Mouse (Mus musculus) ES-E14 (cell line): ENCODE measurements around the gene Psg22. TPM values are rescaled to one million over a fixed set of nuclear protein-coding genes. Genes with fewer than 3 reads are reported as not detected.
"Not testable (repeated sequence)": the region's sequence is repeated elsewhere in the genome, so short reads cannot be mapped to it uniquely, and the experiment has no call there.

ENCODE experiments used
- DNase-seq: peaks from one replicate; pipeline ENCODE4 v3.0.0-alpha.2; 2013; ENCODE audit warnings: low read depth, low spot score
- H3K27ac ChIP-seq: 2 replicates; pipeline ENCODE4 v1.5.1; 2012; ENCODE audit warnings: low read depth, mild to moderate bottlenecking, low read length, moderate library complexity, mixed read lengths; ENCODE audit not compliant: poor library complexity, insufficient read depth, severe bottlenecking
- H3K36me3 ChIP-seq: 2 replicates; pipeline ENCODE4 v1.6.1; 2012; ENCODE audit warnings: mild to moderate bottlenecking, low read length, moderate library complexity, mixed read lengths; ENCODE audit not compliant: control insufficient read depth, poor library complexity, insufficient read depth, severe bottlenecking
- H3K4me1 ChIP-seq, 2 experiments: fragments of 150-350 bp in 1 of 2; sonication (generic) in 1 of 2; 2 replicates each; pipeline ENCODE4 v1.6.1; 2012; ENCODE audit warnings: low read length in 2 of 2, mild to moderate bottlenecking in 1 of 2, mixed read lengths in 1 of 2; ENCODE audit not compliant: control insufficient read depth in 2 of 2, insufficient read depth in 2 of 2, poor library complexity in 1 of 2
- H3K4me3 ChIP-seq, 2 experiments: fragments of 150-350 bp in 1 of 2; sonication (generic) in 1 of 2; 2 replicates each; pipeline ENCODE4 v1.5.1; 2012; ENCODE audit warnings: low read length in 2 of 2, low read depth in 1 of 2, mild to moderate bottlenecking in 1 of 2, mixed read lengths in 1 of 2; ENCODE audit not compliant: insufficient read depth in 1 of 2, poor library complexity in 1 of 2, severe bottlenecking in 1 of 2
- H3K9ac ChIP-seq: 2 replicates; pipeline ENCODE4 v1.6.1; 2012; ENCODE audit warnings: low read depth, mild to moderate bottlenecking, low read length, mixed read lengths; ENCODE audit not compliant: poor library complexity, insufficient read depth, severe bottlenecking
- H3K9me3 ChIP-seq: fragments of 150-350 bp; sonication (generic); 2 replicates; pipeline ENCODE4 v1.6.1; 2012; ENCODE audit warnings: low read depth, mild to moderate bottlenecking, low read length; ENCODE audit not compliant: control insufficient read depth, insufficient read depth
- CHD2 ChIP-seq: IDR thresholded peaks from 2 replicates; pipeline ENCODE4 v1.6.1; 2014; ENCODE audit warnings: mild to moderate bottlenecking, low read depth, low read length, inconsistent platforms
- HCFC1 ChIP-seq: IDR thresholded peaks from 2 replicates; pipeline ENCODE4 v1.6.1; 2012; ENCODE audit warnings: low read length, inconsistent platforms, borderline replicate concordance; ENCODE audit not compliant: insufficient read depth
- MAFK ChIP-seq: IDR thresholded peaks from 2 replicates; pipeline ENCODE4 v1.6.1; 2014; ENCODE audit warnings: mild to moderate bottlenecking, low read depth, low read length, inconsistent platforms; ENCODE audit not compliant: insufficient read depth
- ZC3H11A ChIP-seq: IDR thresholded peaks from 2 replicates; pipeline ENCODE4 v1.6.1; 2012; ENCODE audit warnings: low read depth, mild to moderate bottlenecking, inconsistent platforms, low read length, borderline replicate concordance
- ZNF384 ChIP-seq: IDR thresholded peaks from 2 replicates; pipeline ENCODE4 v1.6.1; 2012; ENCODE audit warnings: low read depth, low read length, inconsistent platforms
- in situ Hi-C, 2 experiments: fragments of 600-800 bp; cut with MboI; formaldehyde crosslinking; loops; one replicate each; pipeline ENCODE4 v1.15.1; 2025; ENCODE audit warnings: low sequenced_read_pairs in 2 of 2, inconsistent platforms in 1 of 2; ENCODE audit not compliant: unreplicated experiment in 2 of 2
- total RNA-seq: library from RNA; depleted of rRNA; stranded (reverse); fragments of 300-350 nt; gene quantifications from 2 replicates; pipeline ENCODE4 v1.2.3, GENCODE M21; 2012

Gene Psg22
- total RNA-seq, 1 experiment = not detected

DNA sequence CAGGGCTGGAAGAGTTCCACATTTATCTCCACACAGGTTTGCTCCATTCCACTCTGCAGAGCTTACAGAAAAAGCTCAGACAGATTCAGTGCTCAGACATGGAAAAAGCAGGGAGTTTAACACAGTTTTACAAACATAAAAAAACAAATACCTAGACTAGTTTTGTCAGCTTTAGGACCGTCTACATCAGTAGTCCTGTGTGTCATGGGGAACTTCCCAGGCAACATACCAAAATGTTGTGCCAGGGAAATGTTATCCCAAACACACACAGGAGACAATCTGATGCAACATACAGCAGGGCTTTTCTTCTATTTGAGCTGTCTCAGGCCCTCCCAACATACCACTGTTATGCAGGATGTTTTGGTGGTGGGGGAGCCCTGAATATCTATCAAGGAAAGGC lies 7.0 kb upstream of the Psg22 start:
- Histone ChIP-seq H3K4me3 (no peak overlapping the region), H3K9me3 (no peaks in the 10 kb centered on the region), H3K36me3 (no peaks in the 10 kb centered on the region), H3K27ac (no peak overlapping the region), H3K4me1 (no peaks in the 10 kb centered on the region), H3K9ac (no peak overlapping the region)
- TF ChIP-seq HCFC1 (no peak), ZNF384 (no peak), ZC3H11A (no peak), MAFK (no peak), CHD2 (no peak)
- in situ Hi-C loops = no loop called here
- DNase-seq = no peak

DNA sequence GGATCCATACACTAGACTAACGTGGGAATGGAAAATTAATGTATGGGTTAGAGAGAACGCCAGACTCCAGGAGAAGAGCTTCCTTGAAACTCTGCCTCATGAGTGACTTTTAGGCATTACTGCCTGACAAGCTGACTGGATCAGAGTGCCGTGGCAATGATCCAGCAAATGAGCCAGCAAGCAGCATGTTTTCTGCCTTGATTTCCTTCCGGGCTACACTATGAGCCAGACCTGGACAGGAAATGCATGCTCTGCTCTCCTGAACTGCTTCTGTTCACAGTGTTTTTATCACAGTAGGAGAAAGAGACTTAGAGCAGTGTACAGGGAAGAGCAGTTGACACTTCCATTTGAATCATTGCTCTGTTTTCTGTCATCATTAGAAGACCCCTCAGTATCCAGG lies 2.3 kb upstream of the Psg22 start:
- Histone ChIP-seq H3K36me3 (no peaks in the 10 kb centered on the region), H3K9me3 (no peaks in the 10 kb centered on the region), H3K4me1 (no peaks in the 10 kb centered on the region), H3K9ac (no peak overlapping the region), H3K27ac (no peak overlapping the region), H3K4me3 (no peak overlapping the region)
- DNase-seq = no peak
- in situ Hi-C loops = no loop called here
- TF ChIP-seq ZNF384 (no peak), MAFK (no peak), CHD2 (no peak), HCFC1 (no peak), ZC3H11A (no peak)

DNA sequence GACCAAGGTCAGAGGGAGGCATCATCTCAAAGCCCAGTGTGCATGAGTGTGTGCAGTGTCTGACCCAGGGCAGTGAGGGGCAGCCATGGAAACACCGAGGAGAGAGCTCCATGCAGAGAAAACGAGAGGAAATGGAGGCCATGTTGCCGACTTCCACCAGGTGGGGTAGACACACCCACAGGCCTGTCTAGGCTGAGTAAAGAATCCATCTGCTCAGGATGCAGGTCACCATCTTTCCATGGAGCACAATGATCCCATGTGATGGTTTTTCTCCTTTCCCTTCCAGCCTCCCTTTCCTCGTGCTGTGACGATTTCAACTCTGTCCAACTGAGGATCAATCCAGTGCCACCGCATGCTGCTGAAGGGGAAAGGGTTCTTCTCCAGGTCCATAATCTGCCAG lies 6.1 kb downstream of the Psg22 start:
- in situ Hi-C loops = loop anchor here in 1 of 2 experiments (10.0 kb wide), 1 partner anchor 71 kb away; the partner anchor contains the start of gene Psg19
- no peak for TF ChIP-seq MAFK

DNA sequence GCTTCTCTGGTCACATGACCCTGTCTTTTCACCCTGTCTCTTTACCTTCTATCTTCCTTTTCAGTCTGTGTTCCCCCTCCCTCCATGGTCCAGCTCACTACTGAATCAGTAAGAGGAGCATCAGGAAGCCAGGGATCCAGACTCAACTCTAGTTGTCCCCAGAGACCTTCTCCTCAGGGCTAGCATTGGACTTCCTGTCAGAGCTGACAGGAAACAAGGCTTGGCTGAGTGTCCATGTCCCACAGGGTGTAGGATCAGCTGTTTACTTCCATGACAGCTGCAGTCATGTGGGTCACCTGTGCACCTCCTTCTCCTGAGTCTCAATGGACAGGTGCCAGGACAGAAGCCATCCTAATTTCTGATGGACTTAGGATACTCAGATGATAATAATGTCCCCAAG lies 8.0 kb downstream of the Psg22 start:
- H3K9me3 ChIP-seq, DNase-seq, H3K27ac ChIP-seq, H3K4me1 ChIP-seq, H3K9ac ChIP-seq, H3K36me3 ChIP-seq, H3K4me3 ChIP-seq: not testable (repeated sequence)
- in situ Hi-C loops = loop anchor here (5.0 to 10.0 kb wide), 2 partner anchors 69 to 71 kb away; partner anchors contain the start of gene Psg19 (in 2 of the 2)

More for the DNA sequence above, 6.1 kb downstream of the Psg22 start:
- no peak for DNase-seq
- Histone ChIP-seq H3K27ac (no peak overlapping the region), H3K4me1 (no peaks in the 10 kb centered on the region), H3K4me3 (no peak overlapping the region), H3K9me3 (no peaks in the 10 kb centered on the region), H3K36me3 (no peaks in the 10 kb centered on the region), H3K9ac (no peak overlapping the region)

DNA sequence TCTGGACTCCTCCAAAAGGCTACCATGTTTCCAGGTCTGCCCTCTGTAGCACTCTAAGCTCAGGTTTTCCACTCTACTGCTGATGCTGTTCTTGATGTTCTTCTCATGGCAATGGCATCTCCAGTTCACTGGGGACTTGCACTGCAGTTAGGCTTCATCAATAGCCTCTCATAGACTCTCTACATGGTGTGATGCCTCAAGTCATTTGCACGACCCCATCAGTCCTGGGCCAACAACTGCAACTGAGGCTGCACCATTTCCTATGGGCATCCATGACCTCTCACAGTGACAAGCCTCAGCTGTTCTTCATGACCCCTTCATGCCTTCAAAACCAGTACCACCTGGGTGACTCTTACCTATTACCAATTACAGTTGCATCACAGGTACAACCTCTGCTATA lies 10.5 kb downstream of the Psg22 start:
- Histone ChIP-seq H3K9ac (no peak overlapping the region), H3K4me1 (no peaks in the 10 kb centered on the region), H3K27ac (no peak overlapping the region), H3K9me3 (peaks cover 7% of the 10 kb centered on the region; the same call in 1 of the 2 replicates), H3K36me3 (no peaks in the 10 kb centered on the region), H3K4me3 (no peak overlapping the region)
- in situ Hi-C loops = loop anchor here (5.0 to 10.0 kb wide), 2 partner anchors 66 to 69 kb away; partner anchors contain the start of gene Psg19 (in 2 of the 2)
- no peak for DNase-seq
- TF ChIP-seq MAFK (no peak), ZC3H11A (no peak), CHD2 (no peak), ZNF384 (no peak), HCFC1 (no peak)
